Mouse (Mus musculus): ENCODE data around the gene Plagl2.
A peak's percentile ranks its signal among the peaks of the same experiment; 100 is the strongest.

The Plagl2 gene

DNA sequence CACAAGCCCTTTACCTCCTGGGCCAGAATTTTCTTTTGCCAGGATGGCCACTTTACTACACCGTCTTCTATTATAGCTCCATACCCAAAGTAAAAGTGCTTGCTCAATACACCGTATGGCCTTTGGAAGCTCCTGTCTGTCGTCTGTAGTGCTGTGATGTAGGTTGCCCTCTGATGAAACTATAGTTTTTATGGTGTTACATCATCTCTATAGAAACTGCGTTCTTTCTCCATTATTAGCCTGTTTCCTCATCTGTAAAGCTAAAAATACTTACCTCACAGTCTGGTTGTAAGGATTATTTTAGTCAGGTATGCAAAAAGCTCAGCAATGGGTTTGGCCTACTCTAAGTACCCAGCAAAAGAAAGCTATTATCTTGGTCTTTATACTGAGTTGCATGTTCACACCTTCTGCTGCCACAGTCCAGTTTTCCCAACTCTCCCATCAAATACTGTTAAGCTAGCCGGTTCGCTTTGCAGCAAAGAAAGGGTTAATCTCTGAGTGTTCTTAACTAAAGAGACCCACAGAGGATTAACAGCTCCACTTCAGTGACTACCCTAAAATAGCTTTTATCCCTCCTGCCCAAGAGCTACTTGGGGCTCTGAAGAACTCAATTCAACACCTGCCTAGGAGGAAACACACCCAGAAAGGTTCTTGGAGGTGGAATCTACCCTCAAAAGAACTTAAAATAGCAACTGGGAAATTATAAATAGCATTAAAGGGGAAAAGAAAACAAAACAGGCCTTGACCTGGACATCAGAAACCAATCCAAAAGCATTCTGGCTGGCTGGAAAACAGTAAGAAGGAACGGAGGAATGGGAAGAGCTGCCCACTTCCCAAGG lies 2.0 kb downstream of the Plagl2 start:
- peak; percentile 45 for DNase-seq (ENCODE audit: low read depth)

DNA sequence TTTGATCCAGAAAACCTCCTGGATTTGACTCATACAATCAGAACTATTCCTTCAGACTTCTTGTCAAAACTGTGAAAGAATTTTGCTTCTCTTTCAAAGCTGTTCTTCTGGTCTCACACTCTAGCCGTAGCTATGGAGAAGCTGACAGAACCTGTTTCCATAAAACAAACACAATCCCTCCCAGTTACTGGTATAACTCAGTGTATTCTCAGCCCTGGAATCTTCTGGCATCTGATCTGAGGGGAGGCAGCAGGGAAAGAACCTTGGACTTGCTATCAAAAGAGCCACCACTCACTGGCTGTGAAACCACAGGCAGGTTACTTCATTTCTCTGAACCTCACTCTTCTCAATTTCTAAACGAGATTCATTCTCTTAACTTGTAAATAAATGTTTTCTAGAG lies 2.8 kb downstream of the Plagl2 start:
- no peak for DNase-seq (ENCODE audit: low read depth)

DNA sequence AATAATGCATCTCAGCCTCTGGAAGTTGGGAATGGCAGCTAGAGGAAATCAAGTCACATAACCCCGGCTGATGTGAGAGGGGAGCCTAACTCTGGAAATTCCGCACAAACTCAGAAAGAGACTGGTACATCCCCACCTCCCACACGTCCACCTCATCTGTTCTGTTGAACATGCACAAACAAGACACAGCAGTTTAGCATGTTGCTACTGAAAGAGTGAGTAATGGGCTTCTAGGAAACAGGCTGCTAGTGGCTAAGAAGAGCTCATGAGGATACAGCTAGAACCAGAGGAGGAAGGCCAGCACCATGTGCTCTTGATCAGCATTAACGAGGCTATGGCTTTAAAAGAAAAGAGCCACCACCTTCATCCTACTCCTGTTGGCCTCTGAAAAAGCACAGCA lies 3.3 kb downstream of the Plagl2 start:
- DNase-seq (ENCODE audit: low read depth), result peak; percentile 61

DNA sequence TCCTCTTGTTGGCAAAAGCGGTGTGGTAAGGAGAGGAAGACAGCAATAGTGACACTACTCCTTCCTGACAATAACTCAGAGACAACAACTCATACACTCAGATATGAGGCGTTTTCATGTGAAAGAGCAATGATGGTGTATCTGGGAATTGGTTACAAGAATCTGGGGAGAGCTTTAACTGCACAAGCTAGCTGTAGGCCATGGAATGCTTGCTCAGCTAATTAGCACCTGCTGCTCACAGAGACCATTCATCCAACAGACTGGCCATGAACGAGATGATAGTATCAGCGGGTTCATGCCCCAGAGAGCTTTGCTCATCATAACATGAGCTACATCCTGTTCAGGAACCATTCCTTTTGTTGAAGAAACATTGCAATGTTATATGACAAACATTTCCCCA lies 4.0 kb downstream of the Plagl2 start:
- DNase-seq (ENCODE audit: low read depth), result peak; percentile 55

DNA sequence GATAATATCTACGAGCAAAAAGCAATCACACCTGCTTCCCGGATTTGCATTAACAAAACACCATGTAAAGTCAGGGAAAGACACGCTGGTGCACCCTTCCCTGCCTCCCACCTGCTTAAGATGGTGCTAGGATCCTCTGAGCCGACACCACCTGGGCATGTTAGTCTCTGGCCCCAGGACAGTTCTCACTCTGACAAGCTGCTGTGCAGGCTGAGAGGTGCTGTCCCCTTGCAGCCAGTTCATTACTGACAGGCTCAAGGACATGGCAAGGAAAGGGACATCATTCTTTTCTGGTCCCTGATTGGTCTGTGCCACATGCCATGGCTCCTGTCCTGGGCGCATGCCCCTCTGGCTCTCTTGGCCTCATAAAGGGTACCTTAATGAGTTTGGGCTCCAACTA lies 12.7 kb downstream of the Plagl2 start:
- DNase-seq (ENCODE audit: low read depth), result no peak

DNA sequence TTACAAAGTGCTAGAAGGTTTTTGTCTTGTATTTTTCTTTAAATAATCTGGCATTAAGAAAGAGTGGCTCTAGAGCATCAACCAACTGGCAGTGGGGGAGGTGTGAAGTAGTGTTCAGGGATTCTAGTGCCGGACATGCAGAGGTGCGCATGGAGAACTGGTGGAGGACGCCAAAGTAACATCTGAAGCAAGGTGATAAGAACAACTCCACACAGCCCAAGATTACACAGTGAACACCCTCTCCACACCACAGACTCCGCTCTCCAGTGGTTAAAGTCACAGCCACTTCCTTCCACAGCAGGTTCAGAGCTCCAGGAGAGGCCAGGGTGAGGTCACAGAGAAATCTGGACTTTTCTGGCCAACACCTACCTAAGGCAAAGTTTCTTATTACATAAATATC lies 13.3 kb downstream of the Plagl2 start:
- peak; percentile 29 for DNase-seq (ENCODE audit: low read depth)

DNA sequence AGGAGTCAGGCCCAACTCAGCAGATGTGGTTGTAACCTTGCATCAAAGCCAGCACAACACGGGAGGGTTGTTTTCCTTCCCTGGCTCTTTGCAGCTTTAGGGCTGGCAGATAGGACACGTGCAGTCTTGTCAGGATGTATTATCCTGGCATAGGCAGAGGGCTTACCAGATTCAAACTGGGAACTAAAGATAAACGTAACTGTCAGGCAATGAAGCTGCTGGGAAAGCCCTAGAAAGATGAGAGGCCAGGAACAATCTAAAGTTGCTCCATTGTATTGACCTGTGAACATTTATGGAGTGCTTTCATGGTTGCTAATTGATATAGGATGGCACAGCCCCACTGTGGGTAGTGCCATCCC lies 15.7 kb downstream of the Plagl2 start:
- DNase-seq (ENCODE audit: low read depth), result no peak

DNA sequence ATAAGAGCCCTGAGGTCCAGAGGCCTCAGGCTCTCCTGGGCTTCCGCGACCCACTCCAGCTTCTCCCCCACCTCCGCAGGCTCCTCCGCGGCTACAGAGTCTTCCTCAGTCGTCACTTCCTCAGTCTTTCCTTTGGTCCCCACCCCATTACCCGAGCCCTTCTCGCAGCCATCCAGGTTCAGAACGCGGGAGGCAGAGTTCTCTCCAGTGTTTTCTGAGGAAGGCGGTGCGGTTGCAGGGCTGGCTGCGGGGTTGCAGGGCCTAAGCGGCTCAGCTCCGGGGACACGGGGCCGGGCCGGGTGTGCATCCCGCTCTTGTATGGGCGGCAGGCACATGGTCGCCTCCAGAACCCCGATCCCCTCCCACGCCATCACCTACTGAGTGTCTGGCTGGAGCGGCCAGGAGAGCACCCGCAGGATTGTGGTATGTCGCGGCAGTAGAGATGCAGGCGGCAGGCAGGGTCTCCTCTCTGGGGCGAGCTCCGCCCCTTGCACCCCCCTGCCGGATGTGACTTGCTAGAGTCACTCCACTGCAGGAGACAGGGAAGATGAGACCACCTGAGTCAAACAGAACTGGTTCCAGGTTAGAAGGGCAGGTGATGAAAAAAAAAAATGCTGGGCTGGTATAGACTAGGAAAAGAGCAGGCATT lies 16.2 kb downstream of the Plagl2 start, which contains the start of gene Tspyl3:
TSS of gene Tspyl3 (minus strand) at position 496 of the 649 bp plus-strand sequence.
- peak; percentile 80 for DNase-seq (ENCODE audit: low read depth)

DNA sequence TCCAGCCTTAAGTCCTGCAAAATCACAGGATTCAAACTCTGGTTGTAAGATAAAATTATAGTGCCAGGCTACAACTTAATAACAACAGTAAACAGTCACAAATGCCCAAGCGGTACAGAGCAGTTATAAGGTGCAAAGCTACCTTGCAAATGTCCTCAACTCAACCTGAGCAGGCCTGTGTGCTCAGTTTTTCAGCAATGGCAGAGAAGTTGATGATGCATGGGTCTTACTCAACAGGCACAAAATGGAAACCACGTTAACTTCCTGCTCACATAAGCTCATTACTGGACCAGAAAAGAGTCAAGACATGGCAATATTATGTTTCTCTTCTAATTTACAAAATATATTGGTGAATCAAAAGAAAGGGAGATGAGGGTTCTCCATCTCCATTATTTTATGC lies 18.7 kb downstream of the Plagl2 start:
- DNase-seq (ENCODE audit: low read depth), result peak; percentile 23

DNA sequence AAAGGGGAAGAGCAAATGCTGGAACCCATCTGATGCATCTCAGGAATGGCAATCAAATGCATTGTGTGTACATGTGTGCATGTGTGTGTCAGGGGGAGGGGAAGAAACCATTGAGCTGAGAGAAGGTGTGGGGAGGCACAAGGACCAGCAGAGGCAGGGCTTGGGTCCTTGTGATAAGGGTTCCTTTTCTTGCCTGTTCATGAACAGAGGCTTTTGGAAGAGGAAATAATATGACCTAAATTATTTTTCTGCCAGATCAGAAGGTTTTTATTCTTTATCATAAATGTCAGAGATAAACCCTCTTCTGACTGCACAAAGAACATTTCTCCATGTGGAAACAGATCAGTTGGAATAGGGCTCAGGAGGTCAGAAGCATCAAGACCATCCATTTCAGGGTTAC lies 19.1 kb downstream of the Plagl2 start:
- no peak for DNase-seq (ENCODE audit: low read depth)

DNA sequence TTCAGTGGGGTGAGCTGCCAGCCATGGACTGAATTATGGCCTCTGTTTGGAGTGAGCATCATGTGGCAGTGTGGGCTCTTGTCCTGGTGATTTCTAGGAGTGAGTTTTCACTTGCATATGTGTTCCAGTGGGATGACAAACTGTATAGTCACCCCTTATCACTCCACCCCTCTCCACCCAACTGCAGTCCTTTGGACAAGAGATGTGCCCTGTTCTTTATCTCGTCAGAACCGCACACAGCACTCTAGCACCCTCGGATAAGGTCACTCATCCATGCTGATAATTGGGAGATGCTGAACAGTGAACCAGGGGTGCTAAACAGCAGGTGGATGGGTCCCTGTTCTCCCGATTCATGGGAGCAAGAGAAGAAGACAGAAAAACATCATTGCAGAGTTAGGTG lies 19.6 kb downstream of the Plagl2 start:
- no peak for DNase-seq (ENCODE audit: low read depth)

DNA sequence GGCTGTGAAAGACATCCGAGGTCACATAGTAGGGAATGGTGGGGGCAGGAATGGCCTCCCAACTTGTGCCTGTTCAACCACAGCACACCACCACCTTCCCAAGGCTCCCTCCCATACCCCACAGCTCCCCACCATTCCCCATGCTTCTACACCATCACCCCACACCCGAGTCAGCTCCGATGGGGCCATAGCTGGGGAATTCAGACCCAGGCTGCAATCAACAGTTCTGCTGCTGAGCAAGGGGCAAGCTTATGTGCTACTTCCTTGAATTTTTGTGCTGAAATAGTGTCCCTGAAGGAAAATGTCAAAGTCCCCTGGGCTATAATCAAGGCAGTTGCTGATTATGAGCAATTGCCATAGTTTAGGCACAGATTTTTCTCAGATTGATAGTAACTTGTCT lies 22.7 kb downstream of the Plagl2 start:
- DNase-seq (ENCODE audit: low read depth), result no peak

DNA sequence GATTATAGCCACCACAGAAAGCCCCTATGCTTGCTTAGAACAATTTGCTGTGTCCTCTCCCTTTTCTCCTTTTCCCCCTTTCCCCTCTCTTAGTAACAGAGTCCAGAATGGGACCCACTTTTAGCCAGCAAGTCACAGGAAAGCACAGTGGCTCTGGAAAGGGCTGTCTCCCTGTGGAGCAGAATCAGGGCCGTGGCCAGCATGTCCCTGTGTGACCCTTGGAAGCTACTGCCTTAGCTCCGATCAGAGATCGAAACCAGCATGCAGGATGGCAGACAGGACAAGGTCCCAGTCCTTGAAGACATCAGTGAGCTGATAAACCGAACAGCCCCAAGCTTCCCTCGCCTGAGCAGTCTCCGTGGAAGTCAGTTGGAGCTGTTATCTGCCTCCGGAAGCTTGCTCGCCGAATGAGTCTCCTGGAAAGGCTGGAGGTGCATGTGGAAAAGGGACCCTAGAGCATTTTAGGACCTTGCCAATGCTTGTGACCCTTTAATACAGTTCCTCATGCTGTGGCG lies 23.3 kb downstream of the Plagl2 start:
- no peak for DNase-seq (ENCODE audit: low read depth)

DNA sequence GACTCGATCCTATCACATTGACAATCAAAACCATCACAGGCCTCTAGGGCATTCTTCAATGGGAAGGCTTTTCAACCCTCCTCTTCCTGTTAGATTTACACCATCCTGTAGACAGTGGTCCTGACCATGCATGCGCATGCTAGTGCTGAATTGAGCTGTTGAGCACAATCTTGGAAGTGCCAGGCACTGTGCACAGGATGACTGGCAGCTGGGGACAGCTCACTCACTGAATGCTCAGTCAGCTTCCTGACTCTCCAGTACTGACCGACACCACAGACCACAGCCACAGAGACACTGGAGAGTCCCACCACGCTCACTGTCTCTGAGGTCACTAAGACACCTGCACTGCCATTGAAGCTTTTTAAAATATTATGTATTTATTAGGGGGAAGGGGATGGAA lies 25.8 kb downstream of the Plagl2 start:
- DNase-seq (ENCODE audit: low read depth), result peak; percentile 73

DNA sequence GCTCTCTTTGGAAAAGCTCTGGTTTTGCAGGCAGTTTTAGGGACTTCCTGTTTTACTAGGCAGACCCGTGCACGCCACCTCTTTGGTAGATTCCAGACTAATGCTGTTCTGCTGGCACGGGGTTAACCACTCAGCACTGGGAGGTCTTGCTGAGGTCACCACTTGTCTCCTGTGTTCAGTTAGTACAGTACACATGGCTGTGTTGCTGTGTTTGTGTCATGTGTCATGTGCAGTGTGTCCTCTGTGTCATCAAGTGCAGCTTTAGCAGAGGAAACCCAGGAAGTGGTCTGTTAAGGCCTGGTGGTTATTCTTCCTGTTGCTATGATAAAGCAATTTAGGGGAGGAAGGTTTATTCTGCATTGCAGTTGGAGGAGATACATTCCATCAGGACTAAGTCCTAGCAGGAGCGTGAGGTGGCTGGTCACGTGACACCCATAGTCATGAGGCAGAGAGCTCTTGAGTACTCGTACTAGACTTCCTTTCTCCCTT lies 26.4 kb downstream of the Plagl2 start:
- DNase-seq (ENCODE audit: low read depth), result peak; percentile 83

DNA sequence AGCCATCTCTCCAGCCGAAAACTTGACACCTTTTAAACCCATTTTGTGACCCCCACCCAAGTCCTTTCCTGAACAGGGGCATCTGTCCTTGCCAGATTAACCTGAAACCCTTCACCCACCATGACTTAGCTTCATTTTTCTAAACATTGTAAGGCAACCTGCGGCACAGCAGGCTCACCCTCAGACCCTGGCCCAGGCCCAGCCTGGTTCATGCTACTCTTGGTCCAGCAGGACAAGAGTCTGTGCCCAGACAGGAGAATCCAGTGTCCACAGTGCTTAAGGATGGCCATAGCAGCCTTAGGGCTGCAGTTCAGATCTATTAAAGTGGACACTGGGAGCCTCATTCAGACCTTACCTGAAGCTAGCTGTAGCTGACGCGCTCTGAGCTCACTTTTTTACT lies 27.9 kb downstream of the Plagl2 start:
- no peak for DNase-seq (ENCODE audit: low read depth)

DNA sequence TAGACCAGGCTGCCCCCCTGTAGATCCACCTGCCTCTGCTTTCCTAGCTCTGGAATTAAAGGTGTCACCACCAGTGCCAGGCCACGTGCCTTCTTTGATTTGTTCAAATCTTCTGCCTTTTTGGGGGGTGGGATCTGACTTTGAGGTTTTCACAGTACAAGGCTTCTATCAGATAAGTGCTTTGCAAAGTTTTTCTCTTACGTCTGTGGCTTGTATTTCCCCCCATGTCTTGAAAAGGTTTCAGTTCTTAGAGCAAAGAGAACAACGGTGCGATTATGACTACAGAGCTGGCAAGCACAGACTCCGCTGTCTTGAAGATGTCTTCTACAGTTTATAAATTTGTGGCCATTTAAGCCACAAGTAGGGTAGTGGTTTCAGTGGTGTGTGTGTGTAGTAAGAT lies 29.8 kb downstream of the Plagl2 start:
- peak; percentile 79 for DNase-seq (ENCODE audit: low read depth)

DNA sequence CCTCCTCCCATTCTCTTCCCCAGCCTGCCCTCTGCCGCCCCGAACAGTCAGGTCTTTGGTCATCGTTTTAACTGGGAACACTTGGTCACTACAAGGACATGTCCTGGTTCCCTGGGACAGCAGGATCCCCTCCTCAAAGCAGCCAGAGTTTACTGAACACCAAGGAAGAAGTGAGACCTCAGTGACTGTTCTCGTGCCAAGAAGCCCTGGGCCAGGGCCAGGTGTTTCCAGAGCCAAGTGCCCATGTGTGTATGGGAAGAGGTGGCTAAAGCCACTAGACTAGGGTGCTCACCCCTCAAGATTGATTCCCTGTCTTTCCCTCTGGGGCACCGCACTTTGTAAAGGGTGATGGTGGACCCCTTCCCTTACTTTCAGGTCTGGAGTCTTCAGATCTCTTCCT lies 31.9 kb downstream of the Plagl2 start:
- DNase-seq (ENCODE audit: low read depth), result no peak

DNA sequence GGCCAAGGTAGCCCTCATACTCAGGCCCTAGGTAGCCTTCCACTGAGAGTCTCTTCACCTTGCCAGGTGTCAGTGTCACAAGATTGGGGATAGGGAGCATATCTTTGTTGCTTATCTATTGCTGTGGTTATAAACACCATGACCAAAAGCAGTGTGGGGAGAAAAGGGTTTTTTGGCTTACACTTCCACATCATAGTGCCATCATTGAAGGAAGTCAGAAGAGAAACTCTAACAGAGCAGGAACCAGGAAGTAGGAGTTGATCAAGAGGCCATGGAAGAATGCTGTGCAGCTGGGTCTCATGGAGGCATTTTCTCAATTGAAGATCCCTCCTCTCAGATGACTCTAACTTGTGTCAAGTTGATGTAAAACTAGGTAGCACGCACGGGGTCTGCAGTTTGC lies 33.1 kb downstream of the Plagl2 start:
- DNase-seq (ENCODE audit: low read depth), result no peak

DNA sequence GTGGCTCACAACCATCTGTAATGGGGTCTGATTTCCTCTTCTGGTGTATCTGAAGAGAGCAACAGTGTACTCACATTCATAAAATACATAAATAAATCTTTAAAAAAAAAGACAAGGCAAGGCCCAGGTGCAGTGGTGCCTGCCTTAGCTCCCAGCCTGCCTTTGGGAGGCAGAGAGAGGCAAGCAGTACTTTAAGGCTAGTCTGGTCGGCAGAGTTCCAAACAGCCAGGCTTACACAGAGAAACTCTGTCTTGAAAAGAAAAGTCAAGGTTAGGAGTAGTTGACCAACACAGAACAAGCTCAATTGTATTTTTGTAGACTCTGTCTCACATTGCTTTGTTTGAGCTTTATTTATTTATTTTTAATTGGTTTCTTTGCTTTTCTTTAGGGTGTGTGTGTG lies 38.5 kb downstream of the Plagl2 start:
- DNase-seq (ENCODE audit: low read depth), result no peak

DNA sequence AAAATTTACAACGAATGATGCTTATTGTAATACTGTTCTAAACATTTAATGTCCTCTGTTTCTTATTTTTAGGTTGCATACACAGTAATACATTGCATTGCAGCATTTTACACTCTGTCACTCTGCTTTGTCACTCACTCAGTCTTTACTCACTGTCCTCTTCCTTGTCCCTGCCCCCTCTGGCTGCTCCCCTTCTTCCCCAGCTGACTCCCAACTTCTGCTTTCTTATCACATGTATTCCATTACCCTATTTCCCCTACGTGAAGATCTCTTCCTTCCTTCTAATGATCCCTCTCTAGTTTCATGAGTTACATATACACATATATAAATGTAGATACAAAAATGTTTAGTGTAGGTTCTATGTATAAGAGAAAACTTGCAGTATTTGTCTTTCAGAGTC lies 42.1 kb downstream of the Plagl2 start:
- no peak for DNase-seq (ENCODE audit: low read depth)

DNA sequence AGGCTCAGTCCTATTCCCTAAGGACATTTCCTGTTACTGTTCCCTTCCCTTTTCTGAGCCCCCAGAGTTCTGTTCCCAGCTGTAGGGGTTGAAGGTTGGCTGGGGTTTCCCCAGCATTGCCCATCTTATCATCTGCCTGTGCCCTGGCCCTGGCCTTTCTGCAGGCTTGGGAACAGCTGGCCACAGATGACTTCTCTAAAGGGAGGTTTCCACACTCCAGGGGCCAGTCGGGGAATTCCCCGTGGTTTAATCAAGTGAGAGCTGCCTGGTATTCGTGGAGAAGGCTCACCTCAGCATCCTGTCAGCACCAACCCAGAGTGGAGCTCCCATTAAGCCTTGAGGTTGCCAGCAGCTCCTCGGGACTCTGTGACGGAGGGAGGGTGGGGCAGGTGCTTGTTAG lies 42.7 kb downstream of the Plagl2 start:
- peak; percentile 22 for DNase-seq (ENCODE audit: low read depth)

DNA sequence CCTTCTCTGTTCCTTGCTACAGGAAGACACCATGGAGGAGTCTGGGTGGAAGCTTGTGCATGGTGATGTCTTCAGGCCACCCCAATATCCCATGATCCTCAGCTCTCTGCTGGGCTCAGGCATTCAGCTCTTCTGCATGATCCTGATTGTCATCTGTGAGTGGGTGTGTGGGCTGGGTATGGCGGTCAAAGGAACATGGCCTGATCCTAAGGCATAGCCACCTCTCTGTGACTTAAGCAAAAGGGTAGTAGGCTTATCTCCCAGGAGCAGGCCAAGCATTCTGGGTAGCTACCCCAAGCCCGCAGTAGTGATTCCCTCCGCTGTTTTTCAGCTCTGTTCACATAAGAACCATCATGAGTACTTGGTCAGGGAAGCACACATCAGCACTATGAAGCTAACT lies 47.0 kb downstream of the Plagl2 start:
- DNase-seq (ENCODE audit: low read depth), result no peak
